8 mouse cellular contexts compared by ENCODE assay signal in the genomic region with DNA sequence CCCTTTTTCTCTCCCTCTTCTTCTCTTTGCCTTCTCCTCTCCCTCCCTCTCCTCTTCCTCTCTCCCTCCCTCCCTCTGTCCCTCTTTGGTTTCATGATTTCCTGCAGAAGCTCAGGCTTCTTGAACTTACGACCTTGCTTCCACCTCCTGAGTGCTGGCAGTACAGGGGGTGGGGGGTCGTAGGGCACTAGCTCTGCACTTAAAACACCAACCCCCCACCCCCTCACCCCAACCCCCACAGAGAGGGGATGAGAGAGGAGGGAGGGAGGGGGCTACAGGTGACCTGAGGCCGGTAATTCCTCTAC. TPM values are rescaled to one million over a fixed set of nuclear protein-coding genes. Genes with fewer than 3 reads are reported as not detected.
DNase-seq lines count a peak whose midpoint lies in the region; ATAC-seq lines count a peak whose summit lies in the region.

No protein-coding gene starts in this region.

- peak overlapping the region; percentile 81 for H3K9ac ChIP-seq in heart, embryonic 14.5 days (ENCODE audit: low read length)
- peak overlapping the region; percentile 58 for H3K9ac ChIP-seq in hindbrain, embryonic 12.5 days
- peak overlapping the region; percentile 39 for H3K9ac ChIP-seq in midbrain, embryonic 14.5 days (replicated peaks; ENCODE audit: low read length)

- DNase-seq in heart, adult 8-10 months (ENCODE audit: low spot score) = no peak
- peak; percentile 29 for DNase-seq in ES-CJ7 (ENCODE audit: low read depth, low spot score)
- DNase-seq in midbrain, embryonic 14.5 days = no peak
- DNase-seq in urinary bladder, postnatal 10 days (ENCODE audit: low spot score) = no peak
- no peak for DNase-seq in ovary, postnatal 36 days (ENCODE audit: low spot score)

- 1% methylated on average over 3 of the region's 3 CpGs for WGBS in heart, embryonic 14.5 days
- WGBS in hindbrain, embryonic 12.5 days = 0% methylated on average over 3 of the region's 3 CpGs
- WGBS in midbrain, embryonic 14.5 days = 2% methylated on average over 3 of the region's 3 CpGs

- peak overlapping the region; percentile 76 for H3K4me2 ChIP-seq in heart, embryonic 14.5 days (ENCODE audit: low read length)
- H3K4me2 ChIP-seq in hindbrain, embryonic 12.5 days (replicated peaks) = peak overlapping the region; percentile 78
- H3K4me2 ChIP-seq in midbrain, embryonic 14.5 days (ENCODE audit: low read length) = peak overlapping the region; percentile 76

- peaks cover 11% of the 10 kb centered on the region; the same call in 1 of the 2 replicates for H3K36me3 ChIP-seq in heart, embryonic 14.5 days (ENCODE audit: control insufficient read depth, insufficient read depth, low read length)
- no peaks in the 10 kb centered on the region for H3K36me3 ChIP-seq in hindbrain, embryonic 12.5 days
- H3K36me3 ChIP-seq in midbrain, embryonic 14.5 days (ENCODE audit: control insufficient read depth, insufficient read depth, low read length) = no peaks in the 10 kb centered on the region

- H3K4me3 ChIP-seq in heart, embryonic 14.5 days (ENCODE audit: control insufficient read depth in 1 of 2, insufficient read depth in 1 of 2, low read depth in 1 of 2, low read length in 2 of 2) = peak overlapping the region; percentile 67 to 73
- H3K4me3 ChIP-seq in hindbrain, embryonic 12.5 days = peak overlapping the region; percentile 47
- H3K4me3 ChIP-seq in midbrain, embryonic 14.5 days (replicated peaks; ENCODE audit: low read depth, low read length) = peak overlapping the region; percentile 41

- H3K27ac ChIP-seq in heart, embryonic 14.5 days (replicated peaks in 1 of 2; ENCODE audit: control insufficient read depth in 1 of 2, insufficient read depth in 1 of 2, low read depth in 2 of 2, low read length in 2 of 2) = peak overlapping the region; percentile 46 to 62; a peak in 3 of 4 replicates
- H3K27ac ChIP-seq in hindbrain, embryonic 12.5 days = no peak overlapping the region
- H3K27ac ChIP-seq in midbrain, embryonic 14.5 days (replicated peaks; ENCODE audit: low read depth, low read length) = no peak overlapping the region

- H3K9me3 ChIP-seq in heart, embryonic 14.5 days (ENCODE audit: control insufficient read depth, low read length) = peaks cover 4% of the 10 kb centered on the region; the same call in 1 of the 2 replicates
- H3K9me3 ChIP-seq in hindbrain, embryonic 12.5 days (replicated peaks) = no peaks in the 10 kb centered on the region
- no peaks in the 10 kb centered on the region for H3K9me3 ChIP-seq in midbrain, embryonic 14.5 days (ENCODE audit: control insufficient read depth, low read length)

- ATAC-seq in heart, embryonic 14.5 days (ENCODE audit: insufficient number of reproducible peaks, insufficient read depth, low FRiP score, low read depth) = peak; percentile 43; the same call in 1 of the 2 replicates
- no peak for ATAC-seq in hindbrain, embryonic 12.5 days (ENCODE audit: low FRiP score)
- no peak for ATAC-seq in midbrain, embryonic 14.5 days (ENCODE audit: low FRiP score, low TSS enrichment)
- no peak for ATAC-seq in inflammation-experienced regulatory T-cells, adult 6 months

- H3K27me3 ChIP-seq in heart, embryonic 14.5 days (ENCODE audit: control insufficient read depth, insufficient read depth, low read length) = no peaks in the 10 kb centered on the region
- H3K27me3 ChIP-seq in hindbrain, embryonic 12.5 days = 0 out of 2 replicates have a peak, but pooled peaks cover 8% of the 10 kb centered on the region
- H3K27me3 ChIP-seq in midbrain, embryonic 14.5 days (ENCODE audit: control insufficient read depth, insufficient read depth, low read length) = no peaks in the 10 kb centered on the region

- peaks cover 0 to 5% of the 10 kb centered on the region in 2 experiments; a peak in 3 of 4 replicates for H3K4me1 ChIP-seq in heart, embryonic 14.5 days (ENCODE audit: control insufficient read depth in 2 of 2, insufficient read depth in 2 of 2, low read length in 2 of 2)
- 0 out of 2 replicates have a peak, but pooled peaks cover 9% of the 10 kb centered on the region for H3K4me1 ChIP-seq in hindbrain, embryonic 12.5 days
- H3K4me1 ChIP-seq in midbrain, embryonic 14.5 days (ENCODE audit: control insufficient read depth, insufficient read depth, low read length) = no peaks in the 10 kb centered on the region

RNA-seq across cellular contexts. Expression of gene Casp8, which starts 0.8 kb away (rescaled TPM):
- 17.3 and 19.7 TPM in 2 replicates for polyA plus RNA-seq in heart, embryonic 14.5 days (2014; fragmentation: Nextera tagmentation; extraction: Ambion mirVana)
- total RNA-seq in heart, adult 8-10 months (2022) = 1 to 10 TPM; 6.2 to 9.8 (median 7.3) TPM
- polyA plus RNA-seq in hindbrain, embryonic 12.5 days (2016; fragmentation: Nextera tagmentation; extraction: Ambion mirVana) = 16.5 and 19.7 TPM in 2 replicates
- 2.5 and 4.6 TPM in 2 replicates for polyA plus RNA-seq in midbrain, embryonic 14.5 days (2014; fragmentation: Nextera tagmentation; extraction: Ambion mirVana)
- polyA plus RNA-seq in inflammation-experienced regulatory T-cells, adult 6 months (2017; shearing (Covaris generic)) = 100 to 1,000 TPM; 161 to 182 (median 167) TPM

Comparison
In these comparisons a context has a peak if more than half of its experiments do, and no peak if none do; other contexts are left out.
1. H3K27ac ChIP-seq: peak in heart, embryonic 14.5 days (2 of 2); none in hindbrain, embryonic 12.5 days (single experiment) and midbrain, embryonic 14.5 days (single experiment).
2. Peak in every context shown above with its lines, with median percentiles within 50 percentile points of each other: H3K4me2 ChIP-seq, H3K4me3 ChIP-seq and H3K9ac ChIP-seq.